Mouse (Mus musculus): ENCODE data around the gene Serinc4.

DNA sequence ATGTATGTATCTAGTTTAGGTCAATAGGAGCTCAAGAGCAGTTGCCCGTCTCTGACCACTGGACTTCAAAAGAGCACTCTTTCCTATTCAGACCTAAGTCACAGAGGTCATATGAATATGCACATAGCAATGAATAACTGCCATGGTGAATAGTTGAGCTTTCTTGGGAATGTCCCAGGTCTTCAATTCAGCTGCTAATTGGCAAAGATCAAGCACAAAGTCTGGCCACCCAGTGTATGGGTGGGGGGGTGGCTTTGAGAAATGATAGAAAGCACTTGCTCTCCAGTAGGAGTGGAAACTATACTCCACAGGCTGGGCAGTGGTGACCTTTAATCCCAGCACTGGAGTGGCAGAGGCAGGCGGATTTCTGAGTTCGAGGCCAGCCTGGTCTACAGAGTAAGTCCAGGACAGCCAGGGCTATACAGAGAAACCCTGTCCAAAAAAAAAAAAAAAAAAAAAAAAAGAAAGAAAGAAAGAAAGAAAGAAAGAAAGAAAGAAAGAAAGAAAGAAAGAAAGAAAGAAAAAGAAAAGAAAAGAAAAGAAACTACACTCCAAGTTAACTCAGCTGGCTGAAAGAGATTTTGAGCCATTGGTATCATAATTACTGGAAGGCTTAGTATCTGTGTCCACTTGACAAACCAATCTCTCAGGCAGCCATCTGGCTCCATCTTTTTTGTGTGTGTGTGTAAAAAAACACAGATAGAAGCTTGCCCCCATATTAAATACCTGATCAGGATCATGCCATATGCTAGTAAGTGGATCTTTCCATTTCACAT lies 21.1 kb upstream of the Serinc4 start:
- TF ChIP-seq EP300 (IDR thresholded peaks at IDR 0.05; ENCODE audit: low read depth) (no peak), CTCF (IDR thresholded peaks at IDR 0.05; ENCODE audit: low read depth) (no peak)
